Mouse (Mus musculus): ENCODE data around the gene Ube3a. TPM values are rescaled to one million over a fixed set of nuclear protein-coding genes. Genes with fewer than 3 reads are reported as not detected.

Gene Ube3a
- 1 to 10 TPM; 2.9 to 4.9 TPM for polyA plus RNA-seq (2012; fragmentation: generic; extraction: Trizol)

GRCm38 (mm10) chr7:59228045-59228865 lies at the start of gene Ube3a:
Ube3a (plus strand) TSS chr7:59228750.

Measured in C3H10T1/2 (cell line).